Mouse (Mus musculus): ENCODE results near the gene Gpr132.

DNA sequence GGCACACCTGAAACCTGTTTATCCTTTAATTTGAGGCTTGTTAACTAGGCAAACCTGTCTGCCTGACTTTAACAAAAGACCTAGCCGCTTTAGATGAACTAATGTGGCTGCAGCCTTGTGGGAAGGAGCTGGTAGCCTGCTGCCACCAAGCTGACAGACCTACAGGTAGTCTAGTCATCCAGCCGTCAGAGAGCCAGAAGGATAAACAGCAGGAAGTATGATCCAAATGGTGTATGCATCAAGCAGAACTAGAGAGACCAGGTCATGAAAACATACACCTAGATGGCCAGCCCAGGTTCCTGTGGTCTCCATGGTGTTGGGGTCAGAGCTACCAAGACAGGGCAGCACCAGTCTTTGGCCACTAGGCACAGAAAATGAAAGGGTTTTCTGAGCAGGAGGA is 33.0 kb downstream of the Gpr132 start:
- TF ChIP-seq NELFE (IDR thresholded peaks at IDR 0.05; ENCODE audit: low read depth, low read length) (no peak), CTCF (IDR thresholded peaks at IDR 0.05 in 2 of 3, conservative IDR thresholded peaks at IDR 0.05 in 1 of 3; ENCODE audit: control insufficient read depth in 1 of 3, insufficient read depth in 1 of 3, low read depth in 2 of 3, low read length in 3 of 3, poor library complexity in 1 of 3, severe bottlenecking in 1 of 3) (no peak), MAZ (IDR thresholded peaks at IDR 0.05; ENCODE audit: low read depth, low read length) (no peak), ZC3H11A (IDR thresholded peaks at IDR 0.05; ENCODE audit: low read depth, low read length) (no peak), ZMIZ1 (IDR thresholded peaks at IDR 0.05; ENCODE audit: low read depth, low read length) (no peak), UBTF (IDR thresholded peaks at IDR 0.05; ENCODE audit: borderline replicate concordance, insufficient read depth, low read depth, low read length) (no peak), POLR2A (IDR thresholded peaks at IDR 0.05; ENCODE audit: control insufficient read depth in 1 of 2, insufficient read depth in 1 of 2, low read depth in 1 of 2, low read length in 2 of 2, poor library complexity in 1 of 2) (no peak), EP300 (IDR thresholded peaks at IDR 0.05; ENCODE audit: low read depth in 1 of 2, low read length in 2 of 2) (no peak), GABPA (IDR thresholded peaks at IDR 0.05; ENCODE audit: low read depth, low read length) (no peak)

Data from MEL (cell line).